Mouse (Mus musculus) heart, postnatal 25 days (tissue): ENCODE results near the gene Pten. TPM values are rescaled to one million over a fixed set of nuclear protein-coding genes. Genes with fewer than 3 reads are reported as not detected.
A peak's percentile ranks its signal among the peaks of the same experiment; 100 is the strongest.
"Not testable (repeated sequence)": the region's sequence is repeated elsewhere in the genome, so short reads cannot be mapped to it uniquely, and the experiment has no call there.

Source experiments
- DNase-seq: peaks from one replicate; pipeline ENCODE4 v3.0.0; 2022; ENCODE audit warnings: low spot score
- intact Hi-C: fragments of 180-260 bp; cut with DNase I; formaldehyde crosslinking; loops from one replicate; pipeline ENCODE4 v1.15.1; 2025
- total RNA-seq, 2 experiments: library from RNA; stranded (reverse); gene quantifications; 2 replicates each; pipeline ENCODE4 v1.2.3; 2021

Pten gene
- total RNA-seq, 2 experiments from 2014 or later = 56.9 to 65.6 TPM

DNA sequence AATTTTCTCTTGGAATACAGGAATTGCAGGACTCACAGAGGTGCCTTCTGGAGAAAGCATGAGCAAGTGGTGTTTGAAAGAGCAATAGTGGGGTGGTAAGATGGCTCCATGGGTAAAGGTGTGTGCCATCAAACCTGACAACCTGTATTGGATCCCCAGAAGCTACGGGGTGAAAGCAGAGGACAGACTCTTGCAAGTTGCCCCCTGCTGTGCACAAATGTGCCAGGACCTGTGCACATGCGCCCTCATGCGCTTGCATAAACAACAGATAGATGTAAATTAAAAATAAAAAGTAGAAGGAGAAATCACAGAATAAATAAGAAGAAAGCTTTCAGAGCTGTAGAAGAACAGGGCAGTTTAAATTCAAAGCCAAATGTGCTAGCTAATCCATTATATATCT, 3.9 kb upstream of the Pten start:
- DNase-seq = no peak
- intact Hi-C loops = loop anchor here (10.0 kb wide), 2 partner anchors 151 to 321 kb away; no protein-coding TSS in a partner anchor

DNA sequence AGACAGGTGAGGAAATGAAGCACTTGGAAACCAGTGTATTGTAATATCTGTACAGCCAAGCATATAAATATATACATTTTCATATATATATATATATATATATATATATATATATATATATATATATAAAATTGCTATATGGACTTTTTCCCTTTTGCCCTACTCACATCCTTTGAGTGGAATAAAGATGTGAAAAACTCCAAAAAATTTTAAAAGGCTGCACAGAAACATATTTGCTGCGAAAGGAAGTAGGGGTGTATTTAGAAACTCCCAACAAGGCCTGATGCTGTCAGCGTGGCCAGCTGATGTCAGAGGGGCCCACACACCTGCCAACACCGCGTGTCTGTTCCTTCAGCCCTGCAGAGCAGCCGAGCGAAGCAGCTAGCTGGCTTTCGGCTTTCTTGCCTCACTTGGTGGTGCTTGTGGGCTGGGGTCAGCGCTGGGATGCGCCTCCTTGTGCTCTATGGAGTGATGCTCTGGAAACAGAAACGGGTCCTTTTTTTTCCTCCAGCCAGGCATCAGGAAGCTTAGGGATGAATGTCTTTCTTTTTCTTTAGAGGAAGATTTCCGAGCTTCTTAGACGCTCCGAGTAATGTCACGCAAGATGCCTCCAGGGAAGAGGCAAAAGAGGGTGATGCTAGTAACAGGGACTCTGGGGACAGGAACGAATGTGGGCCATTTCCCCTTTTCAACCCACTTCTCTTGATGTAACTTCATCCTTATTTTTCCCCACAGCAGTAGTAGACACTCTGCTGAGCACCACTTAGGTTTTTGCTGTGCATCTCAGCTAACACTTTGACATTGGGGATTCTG, 2.9 kb upstream of the Pten start:
- intact Hi-C loops = loop anchor here (2.0 to 10.0 kb wide), 3 partner anchors 42 to 320 kb away; no protein-coding TSS in a partner anchor
- DNase-seq = no peak

DNA sequence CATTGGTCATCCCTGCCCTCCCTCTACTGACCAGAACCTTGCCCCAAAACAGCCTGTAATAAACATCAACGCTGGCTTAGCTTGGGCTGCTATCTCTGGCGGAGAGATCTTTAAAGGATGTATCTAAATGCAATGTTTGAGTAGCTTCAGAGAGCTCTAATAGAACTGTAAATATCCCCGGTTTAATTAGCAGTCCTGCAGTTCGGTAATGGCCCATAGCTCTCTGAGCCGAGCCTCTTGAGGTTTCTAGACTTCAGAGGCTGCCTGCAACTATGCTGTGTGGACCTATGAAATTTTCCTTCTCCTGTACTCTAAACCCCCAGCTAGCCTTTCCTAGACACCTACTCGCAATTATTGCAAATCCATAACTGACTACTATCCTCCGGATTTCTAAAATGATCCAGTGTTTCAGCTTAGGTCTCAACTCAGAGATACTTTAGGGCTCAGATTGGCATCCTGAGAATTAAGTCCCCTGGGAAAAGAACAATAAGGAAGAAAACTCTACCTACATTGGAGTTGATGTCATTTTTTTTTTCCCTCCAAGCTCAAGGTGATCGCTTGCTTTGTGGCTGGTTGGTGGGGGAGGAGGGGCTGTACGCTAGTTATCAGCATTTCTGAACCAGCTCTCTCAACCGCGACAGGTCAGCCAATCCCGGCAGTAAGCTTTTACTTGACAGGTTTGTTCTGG, 2.0 kb upstream of the Pten start:
- intact Hi-C loops = loop anchor here (2.0 to 10.0 kb wide), 3 partner anchors 42 to 320 kb away; no protein-coding TSS in a partner anchor
- DNase-seq = no peak

DNA sequence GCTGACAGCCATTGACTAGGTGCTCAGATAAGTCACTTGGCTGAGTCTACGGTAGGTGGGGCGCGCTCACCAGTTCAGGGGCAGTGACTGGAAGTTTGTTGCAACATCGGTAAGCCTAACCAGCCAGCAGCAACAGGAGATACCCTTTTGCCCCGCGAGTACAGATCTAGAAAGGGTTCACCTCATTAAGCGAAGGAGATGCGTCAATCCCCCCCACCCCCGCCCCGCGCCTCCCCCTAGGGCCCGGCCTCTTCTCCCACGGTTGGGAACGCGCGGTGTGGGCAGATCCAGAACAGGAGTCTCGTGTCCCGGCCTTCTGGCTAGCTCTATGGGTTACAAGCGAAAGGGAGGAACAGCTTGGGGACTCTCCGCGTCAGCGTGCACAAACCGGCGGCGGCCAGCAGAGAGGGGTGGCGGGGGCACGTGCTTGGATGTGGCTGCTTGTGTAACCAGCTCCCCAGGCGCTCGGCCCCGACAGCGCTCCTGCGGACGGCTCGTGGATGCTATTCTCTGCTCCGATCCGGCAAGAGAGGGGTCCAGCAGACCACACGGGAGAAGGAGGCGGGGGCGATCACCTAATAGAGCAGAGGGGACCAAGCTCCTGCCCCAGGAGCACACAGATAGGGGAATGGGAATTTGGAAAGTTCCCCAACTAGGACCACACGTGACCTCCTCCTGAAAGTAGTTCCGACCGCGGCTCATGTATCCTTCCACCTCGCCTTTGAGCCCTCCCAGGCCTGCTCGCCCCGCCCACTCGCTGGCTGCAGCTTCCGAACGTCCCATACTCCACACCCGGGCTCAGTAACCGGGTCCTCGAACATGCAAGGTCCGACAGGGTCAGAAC, 1.3 kb upstream of the Pten start:
- intact Hi-C loops = loop anchor here (2.0 to 10.0 kb wide), 3 partner anchors 43 to 319 kb away; no protein-coding TSS in a partner anchor
- DNase-seq = peak; percentile 94

DNA sequence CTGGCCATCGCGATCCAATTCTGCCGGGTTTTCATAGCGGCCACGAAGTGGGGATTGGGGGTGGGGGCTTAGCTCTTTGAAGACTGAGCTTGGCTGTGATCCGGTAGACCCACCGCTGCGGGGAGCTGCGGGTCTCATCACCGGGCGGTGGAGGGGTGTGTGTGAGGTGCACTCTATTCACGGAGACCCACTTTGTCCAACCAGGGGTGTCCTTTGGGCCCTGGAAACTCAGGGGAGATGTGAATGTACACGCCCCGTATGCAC, 729 bp upstream of the Pten start:
- no peak for DNase-seq
- intact Hi-C loops = loop anchor here (10.0 kb wide), 2 partner anchors 148 to 318 kb away; no protein-coding TSS in a partner anchor

DNA sequence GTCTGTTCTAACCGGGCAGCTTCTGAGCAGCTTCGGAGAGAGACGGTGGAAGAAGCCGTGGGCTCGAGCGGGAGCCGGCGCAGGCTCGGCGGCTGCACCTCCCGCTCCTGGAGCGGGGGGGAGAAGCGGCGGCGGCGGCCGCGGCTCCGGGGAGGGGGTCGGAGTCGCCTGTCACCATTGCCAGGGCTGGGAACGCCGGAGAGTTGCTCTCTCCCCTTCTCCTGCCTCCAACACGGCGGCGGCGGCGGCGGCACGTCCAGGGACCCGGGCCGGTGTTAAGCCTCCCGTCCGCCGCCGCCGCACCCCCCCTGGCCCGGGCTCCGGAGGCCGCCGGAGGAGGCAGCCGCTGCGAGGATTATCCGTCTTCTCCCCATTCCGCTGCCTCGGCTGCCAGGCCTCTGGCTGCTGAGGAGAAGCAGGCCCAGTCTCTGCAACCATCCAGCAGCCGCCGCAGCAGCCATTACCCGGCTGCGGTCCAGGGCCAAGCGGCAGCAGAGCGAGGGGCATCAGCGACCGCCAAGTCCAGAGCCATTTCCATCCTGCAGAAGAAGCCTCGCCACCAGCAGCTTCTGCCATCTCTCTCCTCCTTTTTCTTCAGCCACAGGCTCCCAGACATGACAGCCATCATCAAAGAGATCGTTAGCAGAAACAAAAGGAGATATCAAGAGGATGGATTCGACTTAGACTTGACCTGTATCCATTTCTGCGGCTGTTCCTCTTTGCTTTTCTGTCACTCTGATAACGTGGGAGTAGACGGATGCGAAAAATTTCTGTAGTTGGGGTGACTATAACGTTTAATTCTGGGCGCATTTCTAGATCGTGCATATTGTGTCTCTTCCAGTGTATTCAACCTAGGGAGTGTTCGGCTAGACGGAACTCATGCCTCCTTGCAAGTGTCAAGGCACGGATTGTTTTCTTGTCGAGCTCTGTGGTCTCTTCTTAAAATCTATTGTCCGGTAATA, 815 bp downstream of the Pten start:
- DNase-seq = peak; percentile 14
- intact Hi-C loops = loop anchor here (2.0 to 10.0 kb wide), 3 partner anchors 147 to 317 kb away; no protein-coding TSS in a partner anchor

DNA sequence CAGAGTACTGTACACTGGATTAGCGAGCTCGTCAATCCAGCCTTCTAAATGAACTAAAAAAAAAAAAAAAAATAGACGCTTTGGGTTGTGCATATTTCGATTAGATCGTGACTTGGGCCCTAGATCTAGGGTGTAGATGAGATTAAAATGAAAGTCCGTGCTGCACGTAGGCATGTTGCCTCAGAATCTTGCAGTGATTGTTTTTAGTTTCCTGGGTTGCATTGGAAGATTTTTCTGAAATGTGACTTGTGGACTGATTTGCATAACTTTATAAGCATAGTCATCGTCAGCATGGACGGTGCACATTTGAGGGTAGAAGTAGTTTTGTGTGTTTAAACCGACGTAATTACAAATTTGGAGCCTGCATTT, 1.5 kb downstream of the Pten start:
- intact Hi-C loops = loop anchor here (2.0 to 10.0 kb wide), 3 partner anchors 146 to 316 kb away; no protein-coding TSS in a partner anchor
- no peak for DNase-seq

DNA sequence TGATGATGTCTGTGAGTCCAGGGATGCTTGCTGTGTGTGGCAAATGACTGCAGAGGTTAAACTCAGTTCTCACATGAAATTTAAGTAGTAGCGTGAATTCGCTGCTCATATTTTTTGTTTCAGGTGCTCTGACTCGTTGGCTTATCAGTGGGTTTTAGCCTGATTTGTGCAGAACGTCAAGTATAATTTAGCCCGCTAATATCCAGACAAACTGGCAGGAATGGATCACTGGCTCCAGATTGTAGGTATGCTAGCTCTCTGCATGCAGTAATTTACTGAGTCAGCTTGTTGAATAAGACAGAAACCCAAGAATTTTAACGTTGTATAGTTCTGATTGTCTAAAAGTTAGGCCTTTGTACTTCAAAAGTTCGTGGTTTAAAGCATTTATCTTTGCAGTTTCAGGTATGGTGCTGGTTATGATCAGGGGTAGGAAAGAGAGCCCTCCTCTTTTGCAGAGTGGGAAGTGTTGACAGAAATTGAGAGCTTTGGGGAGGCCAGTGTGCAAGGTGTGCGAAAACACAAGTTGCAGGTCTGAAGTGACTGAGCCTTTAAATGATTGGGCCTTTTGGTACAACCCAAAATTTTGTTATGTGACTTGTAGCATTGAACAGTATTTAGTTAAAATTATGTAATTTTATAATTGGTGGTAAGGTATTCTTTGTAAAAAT, 2.2 kb downstream of the Pten start:
- no peak for DNase-seq
- intact Hi-C loops = loop anchor here (2.0 to 10.0 kb wide), 4 partner anchors 43 to 315 kb away; no protein-coding TSS in a partner anchor

DNA sequence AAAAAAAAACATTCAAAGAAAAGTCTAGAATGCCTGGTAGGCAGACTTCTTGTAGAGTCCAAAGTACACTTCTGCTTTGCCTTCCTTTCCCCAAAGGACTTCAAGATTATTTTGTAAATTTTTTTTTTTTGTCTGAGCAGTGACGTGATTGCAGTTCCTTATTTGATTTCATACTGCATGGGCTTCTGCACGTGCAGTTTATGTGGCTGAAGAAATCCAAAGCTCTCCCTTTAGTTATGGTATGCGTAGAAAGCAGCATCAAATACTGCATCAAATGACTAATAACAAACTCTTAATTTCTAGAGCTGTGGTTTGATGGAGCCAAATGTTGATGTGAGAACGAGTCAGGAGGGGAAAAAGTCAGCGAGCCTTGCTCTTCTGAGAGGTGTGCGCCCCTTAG, 3.2 kb downstream of the Pten start:
- DNase-seq = no peak
- intact Hi-C loops = loop anchor here (5.0 kb wide), 1 partner anchor 42 kb away; no protein-coding TSS in a partner anchor

DNA sequence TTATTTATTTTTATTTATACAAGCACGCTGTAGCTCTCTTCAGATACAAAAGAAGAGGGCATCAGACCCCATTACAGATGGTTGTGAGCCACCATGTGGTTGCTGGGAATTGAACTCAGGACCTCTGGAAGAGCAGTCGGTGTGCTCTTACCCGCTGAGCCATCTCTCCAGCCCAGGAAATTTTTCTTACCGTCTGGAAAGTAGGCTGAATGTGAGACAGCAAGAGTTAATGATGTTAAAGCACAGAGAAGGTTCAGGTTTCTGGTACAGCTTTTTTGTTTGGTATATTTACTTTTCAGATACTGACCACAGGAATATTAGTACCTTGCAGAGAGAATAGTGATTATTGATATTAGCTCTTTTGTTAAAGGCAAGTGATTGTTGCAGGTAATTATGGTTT, 3.9 kb downstream of the Pten start:
- intact Hi-C loops = loop anchor here (5.0 kb wide), 1 partner anchor 41 kb away; no protein-coding TSS in a partner anchor
- no peak for DNase-seq

DNA sequence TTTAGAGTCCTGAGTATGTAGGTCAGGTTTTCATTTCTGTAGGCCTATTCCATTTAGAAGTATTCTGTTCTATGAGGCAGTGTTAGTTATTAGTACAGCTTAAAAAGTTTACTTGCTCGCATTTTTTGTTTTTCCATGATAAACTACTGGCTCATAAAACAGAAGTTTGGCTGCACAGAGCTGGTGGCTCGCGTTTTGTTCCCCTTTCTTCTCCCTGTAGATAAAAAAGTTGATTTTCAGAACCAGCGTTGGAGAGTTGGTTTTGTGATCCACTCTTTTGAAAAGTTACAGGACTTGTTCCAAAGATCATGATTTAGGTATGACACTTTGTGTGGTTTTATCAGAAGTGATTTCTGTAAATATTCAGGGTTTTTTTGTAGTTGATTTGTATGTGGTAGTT, 5.2 kb downstream of the Pten start:
- intact Hi-C loops = loop anchor here (5.0 kb wide), 1 partner anchor 40 kb away; no protein-coding TSS in a partner anchor
- no peak for DNase-seq

DNA sequence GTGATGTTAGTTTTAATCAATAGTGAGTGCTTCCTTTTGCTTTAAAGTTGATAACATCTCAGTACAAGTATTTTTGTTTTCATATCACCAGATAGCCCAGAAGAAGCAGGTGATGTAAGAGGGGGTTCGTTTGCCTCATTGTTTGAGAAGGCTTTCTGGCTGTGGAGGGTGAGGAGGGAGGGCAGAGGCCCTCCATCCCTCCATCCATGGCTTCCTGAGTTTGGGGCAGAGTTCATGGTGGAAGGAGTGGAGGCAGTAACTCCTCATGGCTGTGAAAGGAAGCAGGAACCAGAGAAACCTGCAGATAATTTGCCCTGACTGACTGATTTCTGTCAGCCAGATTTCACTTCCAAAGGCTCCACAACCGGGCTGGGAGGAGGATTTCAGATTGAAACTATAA, 21.1 kb downstream of the Pten start:
- intact Hi-C loops = loop anchor here (5.0 kb wide), 1 partner anchor 39 kb away; no protein-coding TSS in a partner anchor
- DNase-seq = no peak

DNA sequence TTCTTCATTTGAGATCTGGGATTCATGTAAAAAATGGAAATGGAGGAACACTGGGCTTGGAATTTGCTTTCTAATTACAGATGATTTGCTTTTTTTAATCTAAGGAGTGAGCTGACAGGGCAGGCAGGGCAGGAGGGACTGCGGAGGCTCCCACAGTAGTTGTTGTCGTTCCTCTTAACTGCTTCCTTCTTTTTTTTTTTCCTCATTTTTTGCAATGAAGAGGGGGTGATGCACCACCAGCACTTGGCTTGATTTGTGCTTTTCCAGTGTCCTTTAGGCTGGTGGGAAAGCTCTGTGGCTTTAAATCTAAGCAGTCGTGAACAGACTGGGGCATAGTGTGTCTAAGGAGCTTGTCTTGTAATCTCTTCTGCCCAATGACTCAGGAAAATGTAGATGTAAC, 21.8 kb downstream of the Pten start:
- DNase-seq = no peak

DNA sequence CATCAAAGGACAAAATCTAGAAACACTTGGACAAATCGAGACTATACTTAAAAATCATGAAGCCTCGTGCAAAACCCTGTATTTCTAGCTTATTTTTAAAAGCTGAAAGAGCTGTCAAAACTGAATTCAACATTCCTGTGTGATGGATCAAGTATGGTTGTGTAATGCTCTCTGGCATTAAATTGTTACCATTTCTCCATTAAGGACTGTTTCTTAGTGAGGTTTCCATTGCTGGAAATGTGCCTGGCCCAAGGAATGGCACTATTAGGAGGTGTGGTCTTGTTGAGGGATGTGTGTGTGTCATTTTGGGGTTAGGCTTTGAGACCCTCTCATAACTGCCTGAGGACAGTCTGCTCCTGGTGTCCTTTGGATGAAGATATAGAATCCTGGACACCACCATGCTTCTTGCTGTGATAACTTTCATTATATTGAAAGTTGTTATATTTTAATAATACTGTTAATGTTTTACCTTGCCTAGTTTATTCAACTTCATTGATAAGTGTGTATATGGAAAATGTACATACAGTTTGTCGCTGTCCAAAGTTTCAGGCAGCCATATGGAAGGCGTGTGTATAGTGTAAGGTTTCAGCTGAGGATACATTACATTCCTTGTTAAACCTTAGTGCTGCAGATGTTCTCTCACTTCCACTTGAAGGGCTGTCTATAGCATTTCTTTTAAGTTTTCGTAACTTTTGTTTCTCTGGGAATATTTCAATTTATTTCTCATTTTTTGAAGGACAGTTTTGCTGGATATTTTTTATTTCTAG, 24.2 kb downstream of the Pten start:
- no peak for DNase-seq

More for the DNA sequence above, 21.8 kb downstream of the Pten start:
- intact Hi-C loops = loop anchor here (5.0 kb wide), 1 partner anchor 38 kb away; no protein-coding TSS in a partner anchor

DNA sequence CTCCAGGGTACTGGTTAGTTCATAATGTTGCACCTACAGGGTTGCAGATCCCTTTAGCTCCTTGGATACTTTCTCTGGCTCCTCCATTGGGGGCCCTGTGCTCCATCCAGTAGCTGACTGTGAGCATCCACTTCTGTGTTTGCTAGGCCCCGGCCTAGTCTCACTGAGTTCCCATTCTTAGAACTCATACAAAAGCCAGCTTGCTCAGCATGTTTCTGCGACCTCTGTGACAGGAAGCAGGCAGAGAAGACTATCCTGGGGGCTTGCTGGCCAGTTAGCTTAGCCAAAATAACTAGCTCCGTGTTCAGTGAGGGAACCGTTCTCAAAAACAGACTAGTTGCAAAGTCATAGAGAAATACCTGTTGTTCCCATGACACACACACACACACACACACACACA, 30.1 kb downstream of the Pten start:
- DNase-seq, intact Hi-C loops: not testable (repeated sequence)

More for the DNA sequence above, 24.2 kb downstream of the Pten start:
- intact Hi-C loops = no loop called here

DNA sequence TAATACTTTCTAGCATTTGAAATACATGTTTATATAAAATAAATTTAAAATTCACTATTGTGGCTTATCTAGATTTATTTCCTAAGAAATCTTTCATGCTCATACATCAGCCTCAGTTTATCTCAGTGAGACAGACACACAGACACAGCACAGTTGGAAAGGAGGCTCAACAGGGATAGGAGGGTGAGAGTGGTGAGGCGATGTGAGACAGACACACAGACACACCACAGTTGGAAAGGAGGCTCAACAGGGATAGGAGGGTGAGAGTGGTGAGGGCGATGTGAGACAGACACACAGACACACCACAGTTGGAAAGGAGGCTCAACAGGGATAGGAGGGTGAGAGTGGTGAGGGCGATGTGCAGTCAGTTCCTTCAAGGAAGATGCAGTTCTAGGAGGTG, 30.7 kb downstream of the Pten start:
- DNase-seq, intact Hi-C loops: not testable (repeated sequence)

DNA sequence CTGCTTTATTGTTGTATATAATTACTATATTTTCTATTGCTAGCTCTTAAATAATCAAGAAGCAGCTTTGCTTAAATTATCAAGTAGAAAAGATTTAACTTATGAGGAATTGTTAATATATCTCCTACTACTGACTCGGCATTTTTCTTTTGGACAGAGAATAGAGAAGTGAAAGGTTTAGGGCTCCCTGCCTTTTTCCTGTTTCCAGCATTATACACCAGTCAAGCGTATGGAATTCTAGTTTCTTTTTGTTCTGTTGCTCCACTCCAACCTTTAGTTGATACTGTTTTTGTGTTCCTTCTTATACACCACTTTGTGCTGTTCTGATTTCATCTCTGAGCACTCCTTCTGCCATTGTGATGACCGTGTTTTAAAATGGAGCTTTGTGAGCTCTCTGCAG, 32.2 kb downstream of the Pten start:
- intact Hi-C loops = no loop called here
- DNase-seq = no peak
